Mouse (Mus musculus) intestine, embryonic 14.5 days (tissue): ENCODE measurements around the gene Uck1. TPM values are rescaled to one million over a fixed set of nuclear protein-coding genes. Genes with fewer than 3 reads are reported as not detected.
A peak's percentile ranks its signal among the peaks of the same experiment; 100 is the strongest.

Experiments used
- ATAC-seq: fragments of 200-750 bp; cut with Nextera tagmentation; replicated peaks from 2 replicates; pipeline ENCODE4 v1.8.0; 2017; ENCODE audit warnings: low read depth, moderate number of reproducible peaks, moderate TSS enrichment, moderate library complexity; ENCODE audit not compliant: low FRiP score, low TSS enrichment
- DNase-seq: peaks from one replicate; pipeline ENCODE4 v3.0.0-alpha.2; 2018; ENCODE audit warnings: low spot score
- H3K27ac ChIP-seq: fragments of 300-500 bp; sonication (generic); 2 replicates; pipeline ENCODE4 v1.5.1; 2014; ENCODE audit warnings: low read depth, mild to moderate bottlenecking, control low read depth
- H3K27me3 ChIP-seq: fragments of 300-500 bp; sonication (generic); replicated peaks from 2 replicates; pipeline ENCODE4 v1.6.1; 2014; ENCODE audit warnings: low read length, control low read depth; ENCODE audit not compliant: control insufficient read depth, insufficient read depth
- H3K36me3 ChIP-seq: fragments of 300-500 bp; sonication (generic); 2 replicates; pipeline ENCODE4 v1.6.1; 2014; ENCODE audit warnings: low read length, control low read depth; ENCODE audit not compliant: control insufficient read depth, insufficient read depth
- H3K4me1 ChIP-seq: fragments of 300-500 bp; sonication (generic); replicated peaks from 2 replicates; pipeline ENCODE4 v1.6.1; 2014; ENCODE audit warnings: low read length, control low read depth, mixed read lengths; ENCODE audit not compliant: control insufficient read depth, insufficient read depth
- H3K4me2 ChIP-seq: fragments of 300-500 bp; sonication (generic); 2 replicates; pipeline ENCODE4 v1.6.1; 2014; ENCODE audit warnings: low read length
- H3K4me3 ChIP-seq: fragments of 300-500 bp; sonication (generic); 2 replicates; pipeline ENCODE4 v1.5.1; 2014; ENCODE audit warnings: low read depth, low read length, control low read depth, mixed read lengths
- H3K9ac ChIP-seq: fragments of 300-500 bp; sonication (generic); 2 replicates; pipeline ENCODE4 v1.6.1; 2014; ENCODE audit warnings: mild to moderate bottlenecking, low read length
- H3K9me3 ChIP-seq: fragments of 300-500 bp; sonication (generic); 2 replicates; pipeline ENCODE4 v1.6.1; 2016; ENCODE audit warnings: low read length, control low read depth; ENCODE audit not compliant: control insufficient read depth
- WGBS: fragments of 180-500 bp; shearing (Covaris S2); extraction: QIAGEN DNeasy Blood & Tissue Kit; methylation state at CpG from one replicate; pipeline ENCODE4 v1.1.7; 2014; 5-methylcytosine and 5-hydroxymethylcytosine counted together
- polyA plus RNA-seq: library from polyadenylated mRNA; unstranded; fragments of >200 nt; fragmentation: Nextera tagmentation; extraction: Ambion mirVana; gene quantifications from 2 replicates; pipeline ENCODE4 v1.2.1, GENCODE M21; 2014

The Uck1 gene
- polyA plus RNA-seq, 1 experiment from 2014 or later: 61.8 TPM

DNA sequence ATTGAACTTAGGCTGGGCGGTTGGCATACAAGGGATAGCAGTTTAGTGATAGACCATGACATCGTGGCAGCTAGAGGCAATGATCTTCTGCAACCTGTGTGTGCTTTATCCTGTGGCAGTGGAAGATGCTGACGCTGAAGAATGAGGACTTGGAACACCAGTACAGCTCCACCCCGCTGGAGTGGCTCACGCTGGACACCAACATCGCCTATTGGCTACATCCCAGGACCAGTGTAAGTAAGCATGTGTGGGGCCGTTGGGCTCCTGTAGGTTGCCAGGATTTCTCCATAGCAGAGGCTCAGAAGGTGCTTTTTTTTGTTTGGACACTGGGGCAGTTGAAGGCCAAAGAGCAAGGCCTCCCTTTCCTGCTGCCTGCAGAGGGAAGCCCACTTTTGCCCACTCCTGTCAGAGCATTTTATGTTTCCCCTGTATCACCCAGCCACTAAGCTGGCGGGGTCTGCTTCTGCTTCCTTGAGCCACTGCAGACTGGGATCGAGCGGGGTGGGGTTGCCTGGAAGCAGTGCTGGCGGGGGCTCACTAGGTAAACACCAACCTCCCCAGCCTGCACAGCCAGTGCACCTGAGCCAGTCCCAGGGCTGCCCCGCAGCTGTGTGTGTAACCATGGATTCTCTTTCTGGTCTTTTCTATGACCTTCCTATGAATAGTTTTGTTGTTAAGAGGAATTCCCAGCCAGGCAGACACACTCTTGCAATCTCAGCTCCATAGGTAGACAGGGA lies 8.0 kb downstream of the Uck1 start:
- ATAC-seq (no peak), DNase-seq (no peak)
- WGBS: 79% methylated on average over 12 of the region's 12 CpGs
- no peak overlapping the region for H3K9ac ChIP-seq
- no peaks in the 10 kb centered on the region for H3K9me3 ChIP-seq
- no peak overlapping the region for H3K27ac ChIP-seq
- H3K4me3 ChIP-seq: no peak overlapping the region
- no peaks in the 10 kb centered on the region for H3K4me1 ChIP-seq
- no peaks in the 10 kb centered on the region for H3K27me3 ChIP-seq
- H3K4me2 ChIP-seq: no peak overlapping the region
- H3K36me3 ChIP-seq: peaks cover 82% of the 10 kb centered on the region

GRCm38 (mm10) chr2:32248377-32249361 lies 11.3 kb downstream of the Uck1 start:
- Histone ChIP-seq H3K4me1 (no peaks in the 10 kb centered on the region), H3K36me3 (peaks cover 84% of the 10 kb centered on the region), H3K27ac (no peak overlapping the region), H3K4me3 (no peak overlapping the region), H3K9me3 (no peaks in the 10 kb centered on the region), H3K9ac (no peak overlapping the region), H3K4me2 (no peak overlapping the region), H3K27me3 (no peaks in the 10 kb centered on the region)
- WGBS: 77% methylated on average over 10 of the region's 10 CpGs
- no peak for DNase-seq
- ATAC-seq: no peak

GRCm38 (mm10) chr2:32246741-32247140 lies 13.2 kb downstream of the Uck1 start:
- ATAC-seq: no peak
- peaks cover 87% of the 10 kb centered on the region for H3K36me3 ChIP-seq
- 79% methylated on average over 4 of the region's 4 CpGs for WGBS

DNA sequence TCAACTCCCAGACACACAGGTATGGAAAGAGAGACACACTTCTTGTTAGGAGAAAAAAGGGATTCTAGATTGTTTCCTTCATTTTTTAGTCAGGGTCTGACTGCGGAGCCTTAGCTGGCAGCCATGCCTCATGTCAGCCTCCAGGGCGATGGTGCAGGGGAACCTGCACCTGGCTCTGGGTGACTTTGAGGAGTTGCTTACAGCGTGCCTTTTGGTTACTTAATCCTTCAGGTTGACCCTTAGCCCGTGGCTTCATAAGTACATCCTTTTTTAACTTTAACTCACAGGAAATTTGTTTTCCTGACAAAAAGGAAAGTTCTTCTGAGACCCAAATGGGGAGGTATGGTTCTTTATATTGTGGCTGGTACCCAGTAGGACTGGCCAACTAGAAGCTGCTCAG lies 17.0 kb downstream of the Uck1 start:
- no peak overlapping the region for H3K9ac ChIP-seq

More at GRCm38 (mm10) chr2:32246741-32247140, 13.2 kb downstream of the Uck1 start:
- Histone ChIP-seq H3K4me1 (no peaks in the 10 kb centered on the region), H3K27me3 (no peaks in the 10 kb centered on the region), H3K4me3 (no peak overlapping the region), H3K4me2 (no peak overlapping the region), H3K9ac (no peak overlapping the region), H3K9me3 (no peaks in the 10 kb centered on the region), H3K27ac (no peak overlapping the region)
- DNase-seq: no peak

DNA sequence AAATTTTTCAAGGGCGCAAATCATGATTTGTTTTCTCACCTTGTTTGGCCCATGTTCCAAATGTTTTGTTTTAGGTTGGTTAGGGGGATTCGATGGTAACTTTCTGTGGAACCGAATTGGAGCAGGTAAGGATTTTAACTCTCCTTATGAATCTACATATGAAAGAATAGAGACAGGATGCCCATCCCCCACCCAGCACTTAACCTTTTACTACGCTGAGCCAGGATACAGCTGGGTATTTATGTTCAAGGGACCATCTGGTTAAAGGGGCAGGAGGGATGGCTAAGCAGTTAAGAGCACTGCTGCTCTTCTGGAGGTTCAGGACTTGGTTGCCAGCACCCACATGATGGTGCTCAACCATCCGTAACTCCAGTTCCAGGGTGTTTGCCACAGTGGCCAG lies 19.4 kb downstream of the Uck1 start:
- H3K27ac ChIP-seq: no peak overlapping the region
- no peak overlapping the region for H3K4me2 ChIP-seq
- peaks cover 6% of the 10 kb centered on the region for H3K4me1 ChIP-seq
- no peak overlapping the region for H3K4me3 ChIP-seq
- H3K27me3 ChIP-seq: no peaks in the 10 kb centered on the region
- H3K36me3 ChIP-seq: peaks cover 38% of the 10 kb centered on the region
- H3K9me3 ChIP-seq: no peaks in the 10 kb centered on the region
- 76% methylated on average over 5 of the region's 5 CpGs for WGBS
- no peak overlapping the region for H3K9ac ChIP-seq
- ATAC-seq (no peak), DNase-seq (no peak)

More for the DNA sequence above, 17.0 kb downstream of the Uck1 start:
- Histone ChIP-seq H3K27ac (no peak overlapping the region), H3K4me1 (no peaks in the 10 kb centered on the region), H3K27me3 (no peaks in the 10 kb centered on the region), H3K4me2 (no peak overlapping the region), H3K9me3 (no peaks in the 10 kb centered on the region), H3K36me3 (peaks cover 58% of the 10 kb centered on the region), H3K4me3 (no peak overlapping the region)
- ATAC-seq: no peak
- 88% methylated on average over 4 of the region's 4 CpGs for WGBS
- no peak for DNase-seq

DNA sequence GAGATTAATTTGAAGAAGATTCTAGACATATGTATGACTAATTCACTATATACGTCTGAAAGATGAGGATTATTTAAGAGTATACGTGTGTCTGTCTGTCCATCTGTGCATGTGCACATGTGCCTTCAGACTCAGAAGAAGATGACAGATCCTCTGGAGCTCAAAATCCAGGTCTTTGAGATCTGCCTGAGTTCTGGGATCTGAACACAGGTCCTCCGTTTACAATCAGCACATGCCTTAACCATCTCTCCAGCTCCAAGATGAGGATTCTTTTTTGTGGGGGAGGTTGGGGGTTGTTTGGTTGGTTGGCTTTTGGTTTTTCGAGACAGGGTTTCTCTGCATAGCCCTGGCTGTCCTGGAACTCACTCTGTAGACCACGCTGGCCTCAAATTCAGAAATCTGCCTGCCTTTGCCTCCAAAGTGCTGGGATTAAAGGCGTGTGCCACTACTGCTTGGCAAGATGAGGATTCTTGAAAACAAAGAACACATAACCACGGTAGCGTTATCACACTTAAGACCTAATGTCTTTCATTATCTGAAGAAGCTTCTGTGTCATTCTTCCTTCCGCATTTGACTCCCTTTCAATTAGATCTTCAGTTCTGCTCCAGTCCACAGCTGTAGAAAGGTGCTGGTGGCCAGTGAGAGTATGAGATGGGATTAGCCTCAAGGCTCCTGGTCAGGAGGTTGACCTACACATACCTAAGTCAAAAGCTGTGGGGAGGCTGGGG lies 21.1 kb downstream of the Uck1 start:
- Histone ChIP-seq H3K9ac (no peak overlapping the region), H3K9me3 (no peaks in the 10 kb centered on the region), H3K4me3 (no peak overlapping the region), H3K36me3 (peaks cover 22% of the 10 kb centered on the region), H3K4me1 (peaks cover 12% of the 10 kb centered on the region), H3K27me3 (no peaks in the 10 kb centered on the region), H3K4me2 (no peak overlapping the region), H3K27ac (no peak overlapping the region)
- ATAC-seq (no peak), DNase-seq (no peak)
- WGBS: 89% methylated on average over 9 of the region's 9 CpGs

GRCm38 (mm10) chr2:32237571-32237970 lies 22.4 kb downstream of the Uck1 start:
- peak overlapping the region; percentile 84; the same call in 1 of the 2 replicates for H3K27ac ChIP-seq
- peaks cover 22% of the 10 kb centered on the region for H3K36me3 ChIP-seq
- H3K4me1 ChIP-seq: peaks cover 12% of the 10 kb centered on the region
- H3K4me2 ChIP-seq: peak overlapping the region; percentile 94
- DNase-seq: no peak
- H3K9me3 ChIP-seq: no peaks in the 10 kb centered on the region
- peak overlapping the region; percentile 72 for H3K4me3 ChIP-seq
- H3K27me3 ChIP-seq: no peaks in the 10 kb centered on the region
- ATAC-seq: no peak; the same call in 1 of the 2 replicates
- 29% methylated on average over 4 of the region's 4 CpGs for WGBS
- peak overlapping the region; percentile 72 for H3K9ac ChIP-seq
